Mouse (Mus musculus) telencephalon, adult 2 months (tissue): ENCODE results near the gene 2810021J22Rik.

Experiments used
- DNase-seq: peaks from one replicate; pipeline ENCODE4 v3.0.0-alpha.2; 2011; ENCODE audit warnings: low read depth, low spot score

2810021J22Rik gene

GRCm38 (mm10) chr11:58916879-58917744, 50.1 kb downstream of the 2810021J22Rik start:
- no peak for DNase-seq

- DNase-seq, result no peak
Measured at GRCm38 (mm10) chr11:58917745-58918366, 50.8 kb downstream of the 2810021J22Rik start, which contains the start of gene Btnl10. Gene Btnl10 (plus strand): TSS chr11:58917908.

GRCm38 (mm10) chr11:58918759-58919158, 51.7 kb downstream of the 2810021J22Rik start:
- no peak for DNase-seq

DNA sequence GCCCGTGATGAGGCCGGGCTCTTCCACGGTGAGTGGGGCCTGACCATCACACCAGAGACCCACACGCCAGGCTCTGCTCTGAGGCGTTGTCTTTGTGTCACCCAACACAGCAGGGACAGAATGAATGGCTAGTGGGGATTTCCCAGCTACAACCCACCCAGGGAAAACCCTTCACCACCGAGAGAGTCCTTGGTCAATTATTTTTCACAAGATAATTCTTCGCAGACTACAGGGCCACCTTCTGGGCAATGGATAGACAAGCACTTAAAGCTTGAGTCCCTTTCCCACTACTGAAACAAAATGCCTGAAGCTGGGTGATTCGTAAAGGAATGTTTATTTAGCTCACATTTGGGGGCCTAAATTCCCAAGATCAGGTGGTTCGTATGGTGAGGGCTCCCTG, 55.4 kb downstream of the 2810021J22Rik start:
- DNase-seq, result no peak

GRCm38 (mm10) chr11:58926651-58927050, 59.6 kb downstream of the 2810021J22Rik start:
- no peak for DNase-seq

- DNase-seq, result no peak
Measured at GRCm38 (mm10) chr11:58927053-58927452, 60.0 kb downstream of the 2810021J22Rik start.

DNA sequence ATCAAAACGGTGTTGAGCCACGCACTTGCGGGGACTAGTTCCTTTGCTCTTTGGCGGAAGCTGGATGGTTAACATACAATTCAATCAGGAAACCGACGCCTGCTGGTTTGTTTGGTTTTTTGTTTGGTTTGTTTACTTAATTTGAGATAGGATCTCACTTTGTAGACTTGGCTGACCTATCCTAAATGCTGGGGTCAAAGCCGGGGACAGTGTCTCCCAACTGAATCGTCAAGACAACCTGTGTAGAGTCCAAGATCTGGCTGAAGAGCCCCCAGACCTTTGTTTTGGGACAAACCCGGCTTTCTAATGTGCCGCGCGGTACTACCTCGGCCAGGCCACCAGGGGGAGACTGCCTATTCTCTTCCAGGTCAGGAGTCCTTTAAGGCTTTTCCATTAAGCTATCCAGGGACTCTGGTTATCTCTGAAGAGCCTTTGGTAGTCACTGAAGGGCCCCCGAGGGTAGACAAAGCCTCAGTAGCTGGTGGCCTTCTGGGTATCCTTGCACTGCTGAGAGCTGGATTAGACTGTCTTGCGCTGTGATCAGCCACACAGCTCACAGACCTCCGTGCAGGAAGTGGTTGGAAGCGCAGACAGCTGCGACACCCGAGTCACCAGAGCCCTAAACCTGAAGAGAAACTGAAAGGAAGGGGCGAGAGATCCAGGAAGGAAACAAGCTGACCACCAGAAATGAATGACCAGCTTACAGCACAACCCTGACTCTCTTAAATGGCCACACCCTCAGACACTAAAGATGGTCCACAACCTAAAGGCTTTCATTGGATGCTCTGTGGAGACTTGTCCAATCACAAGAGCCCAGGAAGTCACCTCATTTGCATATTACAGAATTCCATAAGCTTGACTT, 61.0 kb downstream of the 2810021J22Rik start:
- peak; percentile 21 for DNase-seq

DNA sequence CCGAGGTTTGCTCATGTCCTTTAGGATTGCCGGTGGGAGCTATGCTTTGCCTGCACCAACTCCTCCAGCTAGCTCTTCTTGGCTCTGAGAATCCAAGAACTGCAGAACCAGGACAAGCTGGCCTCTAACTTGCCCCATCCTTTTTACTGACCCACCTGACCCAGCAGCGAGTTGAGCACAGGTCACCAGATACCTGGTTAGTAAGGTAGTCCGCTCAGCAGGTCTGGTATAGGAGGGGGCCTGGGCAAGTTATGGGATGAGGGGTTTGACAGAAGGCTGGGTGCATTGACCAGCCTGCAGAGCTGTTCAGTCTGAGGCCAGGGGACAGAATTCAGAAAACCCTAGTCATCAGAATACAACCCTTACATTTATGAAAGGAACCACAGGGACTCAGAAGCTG, 62.0 kb downstream of the 2810021J22Rik start:
- no peak for DNase-seq

DNA sequence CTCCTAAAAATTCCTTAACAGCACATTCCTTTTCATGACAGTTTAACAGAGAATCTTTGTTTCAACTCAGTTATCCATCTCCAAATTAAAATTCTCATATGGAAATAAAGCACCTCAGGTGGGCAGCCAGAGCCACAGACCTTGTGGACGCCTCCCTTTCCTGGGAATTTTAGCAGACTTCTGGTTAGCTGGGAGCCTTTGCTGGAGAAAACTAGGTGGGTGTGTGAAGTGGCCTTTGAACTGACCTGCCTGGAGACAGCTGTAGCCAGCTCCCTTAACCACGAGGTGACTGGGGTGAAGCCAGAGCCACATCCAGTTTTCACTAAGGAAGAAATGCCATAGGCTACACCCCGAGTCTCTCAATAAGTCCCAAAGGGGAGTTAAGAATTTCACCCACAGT, 62.6 kb downstream of the 2810021J22Rik start:
- no peak for DNase-seq

- DNase-seq, result no peak
Measured at GRCm38 (mm10) chr11:58930254-58930653, 63.2 kb downstream of the 2810021J22Rik start.

GRCm38 (mm10) chr11:58931576-58931975, 64.6 kb downstream of the 2810021J22Rik start:
- no peak for DNase-seq
